Mouse (Mus musculus) frontal cortex, postnatal 10 days (tissue): ENCODE data around the gene Ubap2.

Experiments
- DNase-seq, 2 experiments: peaks; one replicate each; pipeline ENCODE4 v3.0.0; 2022; ENCODE audit warnings: low spot score in 2 of 2, mixed read lengths in 1 of 2

The Ubap2 gene

GRCm38 (mm10) chr4:41274980-41275850 lies at the start of gene Ubap2:
TSS of gene Ubap2 (minus strand) at chr4:41275144.
- DNase-seq, result peak; percentile 97

GRCm38 (mm10) chr4:41320971-41321370 lies 46.0 kb upstream of the Ubap2 start:
- no peak for DNase-seq

DNA sequence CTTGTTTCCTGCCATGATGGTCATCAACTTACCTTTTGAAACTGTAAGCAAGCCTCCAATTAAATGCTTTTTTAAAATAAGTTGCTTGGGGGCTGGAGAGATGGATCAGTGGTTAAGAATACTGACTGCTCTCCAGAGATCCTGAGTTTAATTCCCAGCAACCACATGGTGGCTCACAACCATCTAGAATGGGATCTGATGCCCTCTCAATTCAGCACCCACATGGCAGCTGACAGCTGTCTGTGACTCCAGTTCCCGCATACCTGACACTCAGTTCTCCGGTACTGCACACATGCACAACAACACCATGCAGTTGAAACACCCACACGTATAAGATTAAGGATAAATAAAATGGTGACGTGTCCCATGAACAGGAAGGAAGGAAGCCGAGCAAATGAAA lies 43.3 kb upstream of the Ubap2 start:
- DNase-seq, result no peak

DNA sequence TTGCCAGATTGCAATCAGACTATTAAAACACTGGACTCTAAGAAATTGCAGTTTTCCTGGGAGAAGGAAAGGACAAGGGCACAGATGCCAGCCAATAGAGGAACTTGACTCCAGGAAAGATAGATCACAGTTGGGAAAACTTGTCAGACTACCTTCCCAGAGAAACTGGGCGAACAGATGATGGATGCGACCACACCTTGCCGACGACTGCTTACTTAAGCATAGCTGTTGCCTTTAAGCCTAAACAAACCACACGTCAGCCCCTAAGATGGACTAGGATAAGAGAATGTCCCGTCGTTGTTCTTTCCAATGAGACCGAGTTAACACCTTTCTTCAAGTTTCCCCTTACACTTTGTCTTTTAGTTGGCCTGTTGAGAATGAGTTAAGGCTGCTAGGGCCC lies 40.2 kb upstream of the Ubap2 start:
- DNase-seq, result no peak

DNA sequence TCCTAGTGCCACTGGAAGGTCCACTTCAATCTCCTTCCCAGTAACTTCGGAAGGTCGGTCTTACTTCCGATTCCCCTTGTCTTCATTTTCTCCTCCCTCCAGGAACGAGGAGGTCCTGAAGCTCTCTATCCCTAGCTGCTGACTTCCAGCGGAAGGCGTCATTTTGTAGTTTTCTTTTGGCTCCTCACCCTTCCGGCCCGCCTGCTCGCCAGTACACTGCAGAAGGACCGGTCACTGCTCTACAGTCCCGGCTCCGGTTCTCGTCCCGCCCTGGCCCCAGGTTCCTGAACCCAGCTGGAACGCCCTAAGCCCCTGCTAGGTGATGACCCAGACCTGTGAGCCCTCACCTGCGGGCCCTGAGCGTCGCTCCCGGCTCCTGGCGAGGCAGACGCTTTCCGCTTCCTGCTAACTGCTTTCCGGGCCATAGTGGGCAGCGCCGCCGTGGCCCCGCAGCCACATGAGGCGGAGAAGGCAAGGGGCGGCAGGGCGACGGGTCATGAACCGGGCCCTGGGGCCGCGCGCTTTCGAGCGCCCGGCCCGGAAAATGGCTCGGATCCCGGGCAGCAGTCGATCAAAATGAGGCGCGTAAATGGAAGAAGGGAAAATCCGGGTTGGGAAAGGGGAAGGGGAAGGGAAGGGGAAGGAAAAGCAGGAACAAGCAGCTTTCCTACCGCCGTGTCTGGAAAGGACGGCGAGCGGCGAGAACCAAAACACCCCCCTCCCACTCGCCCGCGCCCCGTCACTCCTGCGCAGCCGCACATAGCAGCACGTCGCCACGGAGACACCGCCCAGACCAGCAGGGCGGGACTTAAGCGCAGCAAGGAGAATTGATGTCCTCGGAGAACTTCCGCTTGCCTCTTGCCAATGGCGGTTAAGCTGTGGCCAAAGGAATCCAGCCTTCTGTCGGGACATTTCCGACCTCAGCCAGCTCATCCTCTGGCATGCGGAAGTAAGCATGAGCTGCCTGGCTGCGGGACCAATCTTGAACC lies 39.5 kb upstream of the Ubap2 start, which contains the start of gene Dcaf12:
TSS of gene Dcaf12 (minus strand) at position 749 of the 989 bp plus-strand sequence.
- DNase-seq, result peak; percentile 94 to 95

DNA sequence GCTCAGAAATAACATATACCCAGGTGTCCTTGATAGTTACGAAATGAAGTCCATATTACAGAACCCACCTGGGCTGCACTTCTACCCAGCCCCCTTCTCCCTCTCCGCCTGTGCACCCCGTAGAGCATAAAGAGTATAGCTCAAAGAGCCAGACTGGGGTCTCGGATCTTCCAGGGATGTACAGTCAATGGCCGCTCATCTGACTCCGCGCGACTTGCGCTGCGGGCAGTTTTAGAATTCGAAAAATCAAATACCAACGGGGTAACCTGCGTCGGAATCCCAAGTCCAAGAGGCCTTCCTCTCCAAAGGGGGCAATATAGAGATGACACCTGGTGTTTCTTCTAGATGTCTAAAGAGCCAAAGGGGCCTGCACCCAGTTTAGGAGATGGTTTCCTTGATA lies 38.8 kb upstream of the Ubap2 start:
- no peak for DNase-seq

DNA sequence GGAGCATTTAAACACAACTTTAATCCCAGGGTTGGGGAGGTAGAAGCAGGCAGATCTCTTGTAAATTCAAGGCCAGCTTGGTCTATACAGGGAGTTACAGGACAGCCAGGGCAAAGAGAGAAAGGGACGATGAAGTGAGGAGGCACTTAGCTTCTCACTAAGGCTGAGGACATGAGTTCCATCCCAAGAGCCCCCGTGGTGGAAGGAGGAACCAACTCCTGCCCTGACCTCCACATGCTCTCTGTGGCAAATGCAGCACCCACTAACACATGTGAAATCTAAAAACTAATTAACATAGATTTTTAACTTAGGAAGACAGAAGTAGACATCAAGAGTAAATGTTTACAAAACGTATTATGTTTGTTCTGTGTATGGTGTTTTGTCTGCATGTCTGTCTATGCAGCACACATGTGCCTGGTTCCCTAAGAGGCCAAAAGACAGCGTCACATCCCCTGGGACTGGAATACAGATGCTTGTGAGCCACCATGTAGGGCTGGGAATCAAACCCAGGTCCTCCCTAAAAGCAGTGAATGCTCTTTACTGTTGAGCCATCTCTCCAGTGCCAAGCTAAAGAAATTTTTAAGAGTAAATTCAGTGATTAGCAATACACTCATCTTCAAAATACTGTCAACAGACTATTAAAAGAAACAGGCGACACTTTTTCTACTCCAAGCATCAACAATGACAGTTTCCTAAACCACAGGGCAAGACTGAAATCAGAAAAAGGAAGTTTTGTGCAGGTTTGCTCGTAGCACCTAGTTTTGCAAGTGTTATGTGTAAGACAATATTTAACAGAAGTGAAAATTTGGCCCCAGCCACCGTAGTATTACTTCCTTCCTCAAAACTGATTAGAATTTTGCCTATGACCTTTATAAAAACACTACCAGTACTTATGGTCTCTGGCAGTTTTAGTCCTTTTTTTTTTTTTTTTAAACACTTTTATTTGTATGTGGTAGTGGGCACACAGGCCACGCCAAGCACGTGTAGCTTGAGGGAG lies 35.9 kb upstream of the Ubap2 start:
- no peak for DNase-seq

DNA sequence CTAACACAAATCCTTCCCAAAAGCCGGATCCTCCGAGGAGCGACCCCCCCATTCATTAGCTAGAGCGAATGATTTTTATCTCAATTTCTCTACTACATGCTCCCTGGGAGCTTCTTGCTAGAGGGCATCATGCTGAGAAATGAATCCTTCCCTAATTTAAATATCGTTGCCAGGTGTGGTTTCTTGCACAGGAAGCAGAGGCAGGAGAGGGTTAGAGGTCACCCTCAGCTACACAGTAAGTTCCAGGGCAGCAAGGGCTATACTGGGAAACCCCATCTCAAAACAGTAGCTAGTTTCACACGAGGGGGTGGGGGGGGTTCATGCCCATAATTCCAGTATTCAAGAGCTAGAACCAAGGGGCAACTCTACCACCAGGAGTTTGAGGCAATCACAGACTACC lies 32.5 kb upstream of the Ubap2 start:
- no peak for DNase-seq

GRCm38 (mm10) chr4:41304302-41304701 lies 29.4 kb upstream of the Ubap2 start:
- no peak for DNase-seq

- no peak for DNase-seq
Observed at GRCm38 (mm10) chr4:41303671-41304070, 28.7 kb upstream of the Ubap2 start.

GRCm38 (mm10) chr4:41298976-41299375 lies 24.0 kb upstream of the Ubap2 start:
- no peak for DNase-seq

- DNase-seq, result no peak
Observed at GRCm38 (mm10) chr4:41295960-41296359, 21.0 kb upstream of the Ubap2 start.

GRCm38 (mm10) chr4:41295507-41295906 lies 20.6 kb upstream of the Ubap2 start:
- no peak for DNase-seq

GRCm38 (mm10) chr4:41293907-41294306 lies 19.0 kb upstream of the Ubap2 start:
- peak; percentile 16 to 18 for DNase-seq

- DNase-seq, result peak; percentile 14 to 17
Observed at GRCm38 (mm10) chr4:41289802-41290201, 14.9 kb upstream of the Ubap2 start.

- no peak for DNase-seq
Observed at GRCm38 (mm10) chr4:41286420-41286819, 11.5 kb upstream of the Ubap2 start.

DNA sequence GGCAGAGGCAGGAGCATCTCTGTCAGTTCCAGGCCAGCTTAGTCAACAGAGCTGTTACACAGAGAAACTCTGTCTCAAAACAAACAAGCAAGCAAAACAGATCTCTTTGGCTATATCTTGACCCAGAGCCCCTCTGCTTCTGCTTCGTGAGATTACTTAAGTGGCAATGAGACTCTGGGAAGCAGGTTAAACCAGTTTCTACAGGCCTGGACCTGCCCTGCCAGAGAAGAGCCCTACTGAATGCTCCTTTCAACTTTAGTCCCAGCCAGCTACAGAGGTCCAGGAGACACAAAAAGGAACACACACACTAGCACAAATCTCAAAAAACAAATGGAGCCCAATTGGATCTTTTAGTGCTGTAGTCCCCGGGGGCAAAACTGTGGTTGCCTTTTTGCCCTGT lies 9.1 kb upstream of the Ubap2 start:
- no peak for DNase-seq

GRCm38 (mm10) chr4:41275927-41276326 lies 983 bp upstream of the Ubap2 start:
- DNase-seq, result no peak

DNA sequence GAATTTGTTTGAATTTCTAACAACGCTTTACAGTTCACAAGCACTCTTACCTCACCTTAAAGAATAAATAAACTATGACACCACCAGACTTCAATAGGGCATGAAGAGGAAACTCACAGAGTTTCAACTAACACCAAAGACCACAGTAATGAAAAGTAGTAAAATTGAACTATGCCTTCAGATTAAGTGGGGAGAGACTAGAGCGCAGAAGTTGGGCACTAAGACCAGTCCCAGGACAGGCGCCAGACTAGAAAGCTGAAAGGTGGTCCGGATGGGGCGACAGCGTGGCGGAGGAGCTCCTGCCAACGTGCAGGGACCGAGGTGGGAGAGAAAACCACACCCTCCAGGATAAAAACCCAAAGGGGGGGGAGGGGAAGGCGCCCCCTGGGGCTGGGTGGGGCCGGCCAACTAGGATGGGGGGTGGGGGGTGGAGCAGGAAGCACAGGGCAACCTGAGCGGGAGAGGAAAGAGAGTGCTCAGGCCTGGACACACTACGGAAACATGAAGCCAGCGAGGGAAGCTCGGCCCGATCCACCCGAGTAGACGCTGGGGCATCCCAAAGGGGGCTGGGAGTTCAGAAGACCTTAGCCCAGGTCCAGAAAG lies 466 bp downstream of the Ubap2 start:
- DNase-seq, result peak in 1 of 2 experiments; percentile 17

DNA sequence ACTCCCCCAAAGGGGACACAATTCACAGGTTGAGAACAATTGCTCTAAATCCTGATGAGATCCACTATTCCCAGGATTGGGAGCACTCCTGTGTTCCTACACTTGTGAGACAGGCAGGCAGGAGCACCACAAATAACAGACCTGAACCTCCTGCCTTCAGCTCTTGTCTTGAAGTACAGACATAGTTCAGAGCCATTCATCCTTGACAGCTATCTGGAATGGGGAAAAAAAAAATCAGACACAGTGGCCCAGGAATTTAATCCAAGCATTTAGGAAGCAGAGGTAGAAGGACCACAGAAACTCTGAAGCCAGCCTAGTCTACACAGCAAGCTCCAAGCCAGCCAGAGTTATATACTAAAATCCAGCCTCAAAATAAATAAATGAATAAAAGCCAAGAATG lies 6.8 kb downstream of the Ubap2 start:
- no peak for DNase-seq

GRCm38 (mm10) chr4:41266350-41266749 lies 8.6 kb downstream of the Ubap2 start:
- no peak for DNase-seq
